Mouse (Mus musculus) kidney, postnatal 4 days (tissue): ENCODE measurements around the gene Mtrr.

ENCODE experiments used
- DNase-seq, 2 experiments: peaks; one replicate each; pipeline ENCODE4 v3.0.0; 2021; ENCODE audit warnings: mixed read lengths in 2 of 2

Mtrr gene

GRCm38 (mm10) chr13:68581747-68582516, at the start of gene Mtrr, which contains the start of gene Fastkd3:
TSS of gene Mtrr (minus strand) at chr13:68582149.
TSS of gene Fastkd3 (plus strand) at chr13:68582234.
- peak; percentile 99 to 100 for DNase-seq

- no peak for DNase-seq
These were observed 45.1 kb upstream of the Mtrr start for GRCm38 (mm10) chr13:68627041-68627440.

- DNase-seq, result peak in 1 of 2 experiments; percentile 22
These were observed 40.8 kb upstream of the Mtrr start for GRCm38 (mm10) chr13:68622792-68623191.

- DNase-seq, result peak; percentile 37 to 53
These were observed 25.9 kb upstream of the Mtrr start for GRCm38 (mm10) chr13:68607652-68608405.

DNA sequence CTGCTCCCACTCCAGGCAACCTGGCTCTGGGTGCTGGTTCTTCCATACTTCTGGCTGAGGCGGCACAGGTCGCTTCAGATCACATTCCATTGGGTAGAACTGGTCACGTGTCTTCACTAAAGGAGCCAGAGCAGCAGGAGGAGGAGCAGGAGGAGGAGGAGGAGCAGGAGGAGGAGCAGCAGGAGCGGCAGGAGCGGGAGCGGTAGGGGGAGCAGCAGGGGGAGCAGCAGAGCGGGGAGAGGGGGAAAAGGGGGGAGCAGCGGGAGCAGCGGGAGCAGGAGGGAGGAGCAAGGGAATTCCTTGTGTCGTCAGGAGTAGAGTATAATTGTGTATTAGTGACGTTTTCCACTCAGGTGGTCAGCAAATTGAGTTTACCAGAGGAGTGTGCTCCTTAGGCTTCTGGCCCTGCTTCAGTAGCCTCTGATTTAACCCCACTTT, 23.8 kb upstream of the Mtrr start:
- peak; percentile 45 to 61 for DNase-seq

- no peak for DNase-seq
These were observed 21.1 kb upstream of the Mtrr start for GRCm38 (mm10) chr13:68603085-68603484.

- peak; percentile 53 to 67 for DNase-seq
These were observed 19.2 kb upstream of the Mtrr start for GRCm38 (mm10) chr13:68601184-68601583.

DNA sequence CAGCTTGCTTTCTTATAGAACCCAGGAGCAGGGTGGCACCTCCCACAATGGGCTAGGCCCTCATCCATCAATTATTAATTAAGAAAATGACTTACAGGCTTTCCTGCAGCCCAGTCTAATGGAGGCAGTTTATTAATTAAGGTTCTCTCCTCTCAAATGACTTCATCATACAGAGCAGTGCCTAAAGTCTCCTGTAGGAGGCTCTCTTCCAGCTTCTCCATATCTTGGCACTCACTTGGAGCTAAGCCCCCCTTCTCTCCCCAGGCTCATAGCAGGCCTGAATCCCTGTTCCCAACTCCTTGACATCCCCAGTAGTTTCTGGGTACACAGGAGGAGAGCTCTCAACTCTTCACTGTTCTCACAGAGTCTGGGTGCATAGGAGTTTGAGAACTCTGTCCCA, 17.0 kb upstream of the Mtrr start:
- DNase-seq, result no peak

DNA sequence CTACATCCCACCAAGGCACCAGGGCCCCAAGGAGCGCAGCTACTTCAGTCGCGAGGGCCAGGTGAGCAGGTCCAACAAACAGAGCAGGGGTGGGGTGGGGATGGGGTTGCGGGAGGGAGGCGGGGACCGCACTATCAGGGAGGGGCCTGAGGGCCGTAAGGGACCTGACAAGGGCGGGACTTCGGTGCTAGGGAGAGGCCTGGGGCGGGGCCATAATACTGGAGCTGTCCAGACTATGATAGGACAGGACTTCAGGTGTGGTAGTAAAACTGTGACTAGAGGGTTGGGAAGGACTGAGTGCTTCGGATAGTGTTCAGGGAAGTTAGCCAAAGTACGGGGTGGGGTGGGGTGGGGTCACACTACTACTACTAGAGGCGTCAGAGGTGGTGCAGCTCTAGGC, 15.7 kb upstream of the Mtrr start:
- peak in 1 of 2 experiments; percentile 22 for DNase-seq

GRCm38 (mm10) chr13:68597199-68597598, 15.2 kb upstream of the Mtrr start, which contains the start of gene 1700001L19Rik:
TSS of gene 1700001L19Rik (plus strand) at chr13:68597421.
- no peak for DNase-seq

GRCm38 (mm10) chr13:68593797-68594196, 11.8 kb upstream of the Mtrr start:
- peak in 1 of 2 experiments; percentile 39 for DNase-seq

- no peak for DNase-seq
These were observed 6.4 kb upstream of the Mtrr start for GRCm38 (mm10) chr13:68588352-68588751.

- DNase-seq, result no peak
These were observed 3.5 kb upstream of the Mtrr start for GRCm38 (mm10) chr13:68585441-68585840.

DNA sequence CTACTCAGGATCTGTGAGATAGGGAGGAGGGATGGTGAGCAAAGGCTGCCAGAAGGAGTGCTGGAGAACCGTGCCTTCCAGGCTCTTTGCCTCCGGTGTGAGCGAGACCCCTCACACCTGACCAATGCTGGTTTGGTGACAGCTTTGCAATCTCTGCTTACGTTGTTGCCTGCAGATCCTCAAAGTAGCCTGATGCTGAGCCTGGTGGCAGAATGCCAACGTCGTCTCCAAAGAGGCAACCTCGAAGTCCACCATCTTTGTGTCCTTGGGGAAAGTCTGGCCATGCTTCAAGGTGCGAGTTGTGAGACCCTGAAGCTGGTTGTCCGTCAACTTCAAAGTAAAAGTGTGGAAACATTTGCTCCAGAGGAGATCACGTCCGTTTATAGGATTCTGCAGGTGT, 2.0 kb upstream of the Mtrr start:
- DNase-seq, result no peak

GRCm38 (mm10) chr13:68582517-68582780, 500 bp upstream of the Mtrr start:
- DNase-seq, result no peak

GRCm38 (mm10) chr13:68581086-68581740, 736 bp downstream of the Mtrr start:
- peak in 1 of 2 experiments; percentile 21 for DNase-seq

GRCm38 (mm10) chr13:68577945-68578344, 4.0 kb downstream of the Mtrr start:
- peak in 1 of 2 experiments; percentile 25 for DNase-seq

DNA sequence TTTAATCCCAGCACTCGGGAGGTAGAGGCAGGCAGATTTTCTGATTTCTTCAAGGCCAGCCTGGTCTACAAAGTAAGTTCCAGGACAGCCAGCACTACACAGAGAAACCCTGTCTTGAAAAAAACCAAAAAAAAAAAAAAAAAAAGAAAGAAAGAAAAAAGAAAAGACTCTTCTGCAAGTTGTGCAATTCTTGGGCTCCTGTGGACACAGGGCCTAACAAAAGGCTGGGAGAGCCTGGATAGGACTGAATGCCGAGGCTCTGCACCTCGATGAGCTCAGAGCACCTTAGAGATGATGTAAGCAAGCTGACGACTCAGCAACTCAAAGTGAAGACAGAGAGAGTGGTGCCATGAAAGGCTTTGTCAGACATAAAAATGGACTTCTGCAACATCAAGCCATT, 7.6 kb downstream of the Mtrr start:
- no peak for DNase-seq

DNA sequence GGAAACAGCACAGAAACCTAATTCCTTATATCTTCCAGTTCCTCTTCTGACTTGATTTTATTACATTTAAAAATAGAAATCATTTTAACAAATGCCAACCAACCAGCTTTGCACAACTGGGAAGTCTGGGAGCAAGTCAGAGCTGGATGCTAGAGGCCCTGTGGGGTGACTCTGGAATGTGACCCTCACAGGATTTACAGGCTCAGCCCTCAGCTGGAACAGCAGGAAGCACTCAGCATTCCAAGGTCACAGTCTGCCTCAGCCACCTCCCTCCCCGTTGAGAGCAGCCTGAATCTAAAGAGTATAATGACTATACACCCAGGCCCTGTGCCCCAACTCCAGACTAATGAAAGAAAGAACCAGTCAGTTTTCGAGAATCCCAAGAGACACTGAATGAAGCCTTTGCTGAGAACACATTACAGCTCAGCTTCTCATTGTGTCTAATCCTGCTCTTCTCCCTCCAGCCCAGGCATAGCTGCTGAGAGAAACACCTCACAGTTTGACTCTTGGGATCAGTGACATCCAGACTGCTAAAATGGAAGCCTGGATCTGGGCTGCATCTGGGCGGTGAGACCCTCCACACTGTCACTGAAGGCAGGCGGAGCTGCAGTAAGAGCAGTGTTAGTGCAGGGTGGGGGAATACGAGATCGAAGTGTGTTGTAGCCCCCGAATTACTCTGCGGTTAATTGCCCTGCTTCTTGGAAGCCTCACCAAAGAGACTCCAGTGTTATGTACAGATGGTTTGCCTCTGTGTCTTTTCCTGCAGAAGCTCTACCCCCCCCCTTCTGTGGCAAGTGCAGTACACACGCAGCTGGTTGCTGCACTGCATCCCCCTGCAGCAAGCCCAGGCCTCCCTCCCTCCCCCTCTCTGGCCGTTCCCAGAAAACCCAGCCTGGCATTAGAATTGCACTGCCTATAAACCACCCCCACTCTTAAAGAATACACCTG, 8.7 kb downstream of the Mtrr start:
- DNase-seq, result peak; percentile 75 to 83

DNA sequence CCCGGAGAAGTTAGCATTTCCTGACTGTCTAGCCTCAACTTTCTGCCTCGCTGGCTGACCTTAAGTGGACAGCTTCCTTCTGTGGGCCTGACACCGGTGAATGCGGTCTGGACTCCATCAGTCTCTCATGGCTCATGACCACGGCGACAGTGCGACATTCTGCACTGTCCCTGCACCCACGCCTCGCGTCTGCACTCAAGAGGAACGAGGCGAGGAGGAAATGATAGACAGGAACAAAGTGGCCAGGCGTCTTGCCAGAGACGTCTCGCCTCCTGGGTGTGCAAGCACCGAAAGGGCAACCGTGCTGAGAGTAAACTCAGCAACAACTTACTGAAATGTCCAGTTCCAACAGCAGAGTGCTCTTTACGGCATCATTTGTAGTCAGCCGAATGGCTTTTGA, 9.7 kb downstream of the Mtrr start:
- DNase-seq, result peak; percentile 30 to 50

- peak; percentile 68 to 73 for DNase-seq
These were observed 12.2 kb downstream of the Mtrr start for GRCm38 (mm10) chr13:68569589-68570336.

DNA sequence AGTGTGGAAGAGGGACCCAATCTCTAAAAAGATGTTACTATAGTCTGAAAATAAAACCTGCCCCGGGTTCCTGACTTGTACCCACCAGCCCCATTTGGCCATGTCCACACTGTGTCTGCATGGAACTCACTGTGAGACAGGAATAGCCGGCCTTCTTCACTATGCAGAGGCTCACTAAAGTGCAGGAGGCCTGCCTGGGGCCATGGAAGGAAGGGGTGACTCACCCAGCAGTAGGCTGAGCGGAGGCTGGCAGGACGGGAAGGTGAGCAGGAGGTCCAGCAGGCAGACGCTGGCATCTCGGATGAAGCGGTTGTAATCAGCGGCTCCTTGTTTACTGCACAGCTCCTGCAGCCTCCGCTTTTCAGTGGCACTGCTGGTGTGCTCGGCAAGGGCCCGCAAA, 13.4 kb downstream of the Mtrr start:
- DNase-seq, result no peak
